Mouse (Mus musculus) left cerebral cortex, postnatal 36 days (tissue): ENCODE measurements around the gene Tmem123. TPM values are rescaled to one million over a fixed set of nuclear protein-coding genes. Genes with fewer than 3 reads are reported as not detected.
A peak's percentile ranks its signal among the peaks of the same experiment; 100 is the strongest.

Source experiments
- DNase-seq, 2 experiments: peaks; one replicate each; pipeline ENCODE4 v3.0.0; 2021 to 2022; ENCODE audit warnings: low spot score in 2 of 2, mixed read lengths in 1 of 2
- intact Hi-C: fragments of 180-260 bp; cut with DNase I; formaldehyde crosslinking; loops from one replicate; pipeline ENCODE4 v1.15.1; 2025
- total RNA-seq, 2 experiments: library from RNA; stranded (reverse); gene quantifications; 2 replicates each; pipeline ENCODE4 v1.2.3; 2021

The Tmem123 gene
- total RNA-seq, 2 experiments from 2014 or later: 11.1 to 11.2 TPM

- intact Hi-C loops: no loop called here
- DNase-seq: no peak
These were observed 32.5 kb downstream of the Tmem123 start for GRCm38 (mm10) chr9:7796129-7796864.

GRCm38 (mm10) chr9:7797542-7797941, 33.7 kb downstream of the Tmem123 start:
- DNase-seq: no peak
- intact Hi-C loops: no loop called here

- no peak for DNase-seq
- intact Hi-C loops: no loop called here
These were observed 34.7 kb downstream of the Tmem123 start for GRCm38 (mm10) chr9:7798555-7798954.

GRCm38 (mm10) chr9:7805101-7805506, 41.3 kb downstream of the Tmem123 start:
- no peak for DNase-seq
- intact Hi-C loops: no loop called here

GRCm38 (mm10) chr9:7822758-7823157, 58.9 kb downstream of the Tmem123 start:
- intact Hi-C loops: no loop called here
- no peak for DNase-seq

- DNase-seq: no peak
- intact Hi-C loops: no loop called here
These were observed 61.1 kb downstream of the Tmem123 start for GRCm38 (mm10) chr9:7824916-7825315.

- no peak for DNase-seq
- intact Hi-C loops: no loop called here
These were observed 64.9 kb downstream of the Tmem123 start for GRCm38 (mm10) chr9:7828706-7829105.

- intact Hi-C loops: loop anchor here (10.0 kb wide), 1 partner anchor 65 kb away; the partner anchor contains the start of gene Tmem123
- no peak for DNase-seq
These were observed 66.0 kb downstream of the Tmem123 start for GRCm38 (mm10) chr9:7829531-7830528.

GRCm38 (mm10) chr9:7833421-7833820, 69.6 kb downstream of the Tmem123 start:
- no peak for DNase-seq

GRCm38 (mm10) chr9:7835302-7835701, 71.5 kb downstream of the Tmem123 start:
- intact Hi-C loops: loop anchor here (10.0 kb wide), 1 partner anchor 71 kb away; the partner anchor contains the start of gene Tmem123
- DNase-seq: no peak

More at GRCm38 (mm10) chr9:7833421-7833820, 69.6 kb downstream of the Tmem123 start:
- intact Hi-C loops: loop anchor here (10.0 kb wide), 1 partner anchor 69 kb away; the partner anchor contains the start of gene Tmem123

- intact Hi-C loops: loop anchor here (10.0 kb wide), 1 partner anchor 72 kb away; the partner anchor contains the start of gene Tmem123
- peak; percentile 53 to 56 for DNase-seq
These were observed 72.5 kb downstream of the Tmem123 start for GRCm38 (mm10) chr9:7836331-7836730.

- intact Hi-C loops: loop anchor here (10.0 kb wide), 1 partner anchor 72 kb away; the partner anchor contains the start of gene Tmem123
These were observed 73.3 kb downstream of the Tmem123 start, which contains the start of gene Birc2 for GRCm38 (mm10) chr9:7836905-7837805. TSS of gene Birc2 (minus strand) at chr9:7837064.

GRCm38 (mm10) chr9:7837806-7838440, 74.1 kb downstream of the Tmem123 start:
- no peak for DNase-seq
- intact Hi-C loops: loop anchor here (10.0 kb wide), 1 partner anchor 73 kb away; the partner anchor contains the start of gene Tmem123

More at GRCm38 (mm10) chr9:7836905-7837805, 73.3 kb downstream of the Tmem123 start, which contains the start of gene Birc2:
- DNase-seq: peak; percentile 96 to 97

GRCm38 (mm10) chr9:7841221-7841620, 77.4 kb downstream of the Tmem123 start:
- intact Hi-C loops: no loop called here
- DNase-seq: no peak
